Mouse (Mus musculus) gastrocnemius, adult 8-10 months (tissue): Measurements from ENCODE around the gene Gm21958. TPM values are rescaled to one million over a fixed set of nuclear protein-coding genes. Genes with fewer than 3 reads are reported as not detected.

Source experiments
- DNase-seq, 2 experiments: peaks; one replicate each; pipeline ENCODE4 v3.0.0; 2022; ENCODE audit warnings: low spot score in 2 of 2
- total RNA-seq, 4 experiments: library from RNA; stranded (reverse); gene quantifications; 2 replicates each; pipeline ENCODE4 v1.2.4; 2022

Gm21958 gene
- not detected for total RNA-seq

DNA sequence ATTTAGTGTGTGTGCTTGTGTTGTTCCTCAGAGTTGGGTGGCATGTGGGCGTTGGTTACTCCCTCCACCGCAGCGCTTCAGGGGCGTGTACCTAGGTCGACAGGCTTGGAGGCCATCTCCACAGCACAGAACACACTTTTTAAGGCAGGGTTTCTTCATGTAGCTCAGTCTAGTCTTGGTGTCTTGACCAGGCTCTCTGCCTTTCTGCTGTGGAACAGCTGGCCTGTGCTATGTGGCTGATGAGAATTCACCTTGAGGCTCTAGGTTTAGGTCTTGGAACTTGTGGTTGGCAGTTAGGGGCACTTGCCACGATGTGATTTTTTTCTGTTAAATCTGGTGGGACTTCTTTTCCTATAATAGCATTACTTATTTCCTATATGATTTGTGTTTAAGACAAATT is at the start of gene Gm21958:
Gm21958 (minus strand) TSS at position 101 of the 400 bp plus-strand sequence.
- DNase-seq: no peak

DNA sequence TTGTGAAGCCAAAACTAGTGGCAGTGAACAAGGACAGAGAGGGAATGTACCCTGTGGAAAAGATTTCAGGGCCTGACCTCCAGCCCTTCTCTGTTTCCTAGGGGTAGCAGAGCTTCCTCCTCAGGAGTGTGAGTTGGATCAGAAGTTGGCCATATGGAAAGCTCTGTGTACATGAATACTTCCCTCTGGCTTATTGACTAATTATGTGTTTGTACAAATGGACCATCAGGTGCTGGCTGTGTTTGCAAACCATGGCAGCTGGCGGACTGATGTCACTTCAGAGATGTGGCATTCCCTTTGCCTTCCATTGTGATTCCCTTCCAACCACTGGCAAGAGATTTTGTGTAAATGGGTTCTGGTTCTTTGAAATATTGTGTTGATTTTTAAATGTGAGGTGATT is 47.1 kb upstream of the Gm21958 start:
- no peak for DNase-seq

GRCm38 (mm10) chr3:54760321-54761115 is 46.4 kb upstream of the Gm21958 start:
- DNase-seq: no peak

DNA sequence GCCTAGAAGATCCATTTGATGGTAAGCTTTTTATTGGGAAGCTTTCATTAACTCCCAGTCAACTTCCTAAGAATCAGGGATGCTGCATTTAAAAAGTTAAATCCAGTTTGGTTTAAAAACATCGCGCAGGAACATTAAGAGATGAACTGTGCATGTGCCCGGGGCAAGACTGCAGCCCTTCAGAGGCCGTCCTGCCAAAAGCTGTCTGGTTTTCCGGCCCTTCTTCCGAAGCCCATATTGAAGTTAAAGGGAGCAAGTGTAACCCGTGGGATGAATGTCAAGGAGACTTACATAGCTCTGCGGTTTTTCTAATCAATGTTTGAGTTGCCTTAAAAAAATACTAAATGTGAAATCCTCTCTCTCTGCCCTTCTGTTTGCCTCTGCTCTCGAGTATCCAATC is 45.1 kb upstream of the Gm21958 start:
- DNase-seq: no peak

GRCm38 (mm10) chr3:54757446-54757845 is 43.3 kb upstream of the Gm21958 start:
- DNase-seq: no peak

DNA sequence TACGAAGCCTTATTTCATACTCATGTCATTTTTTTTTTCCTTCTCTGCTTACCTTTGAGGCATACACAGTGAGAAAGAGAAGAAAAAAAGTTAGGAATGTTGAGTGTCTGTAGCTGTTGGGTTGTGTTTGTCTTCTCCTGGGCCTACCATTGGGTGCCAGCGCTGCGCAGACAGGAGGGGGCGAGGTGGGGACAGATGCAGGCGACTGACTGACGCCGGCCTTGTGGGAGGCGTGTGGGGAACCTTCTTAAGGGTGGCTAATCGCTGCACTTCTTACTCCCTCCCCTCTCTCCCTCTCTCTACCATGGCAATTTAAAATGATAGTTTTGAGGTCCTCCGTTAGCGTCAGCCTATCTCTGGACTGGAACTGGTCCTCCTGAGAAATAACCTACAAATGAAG is 41.9 kb upstream of the Gm21958 start:
- DNase-seq: no peak

DNA sequence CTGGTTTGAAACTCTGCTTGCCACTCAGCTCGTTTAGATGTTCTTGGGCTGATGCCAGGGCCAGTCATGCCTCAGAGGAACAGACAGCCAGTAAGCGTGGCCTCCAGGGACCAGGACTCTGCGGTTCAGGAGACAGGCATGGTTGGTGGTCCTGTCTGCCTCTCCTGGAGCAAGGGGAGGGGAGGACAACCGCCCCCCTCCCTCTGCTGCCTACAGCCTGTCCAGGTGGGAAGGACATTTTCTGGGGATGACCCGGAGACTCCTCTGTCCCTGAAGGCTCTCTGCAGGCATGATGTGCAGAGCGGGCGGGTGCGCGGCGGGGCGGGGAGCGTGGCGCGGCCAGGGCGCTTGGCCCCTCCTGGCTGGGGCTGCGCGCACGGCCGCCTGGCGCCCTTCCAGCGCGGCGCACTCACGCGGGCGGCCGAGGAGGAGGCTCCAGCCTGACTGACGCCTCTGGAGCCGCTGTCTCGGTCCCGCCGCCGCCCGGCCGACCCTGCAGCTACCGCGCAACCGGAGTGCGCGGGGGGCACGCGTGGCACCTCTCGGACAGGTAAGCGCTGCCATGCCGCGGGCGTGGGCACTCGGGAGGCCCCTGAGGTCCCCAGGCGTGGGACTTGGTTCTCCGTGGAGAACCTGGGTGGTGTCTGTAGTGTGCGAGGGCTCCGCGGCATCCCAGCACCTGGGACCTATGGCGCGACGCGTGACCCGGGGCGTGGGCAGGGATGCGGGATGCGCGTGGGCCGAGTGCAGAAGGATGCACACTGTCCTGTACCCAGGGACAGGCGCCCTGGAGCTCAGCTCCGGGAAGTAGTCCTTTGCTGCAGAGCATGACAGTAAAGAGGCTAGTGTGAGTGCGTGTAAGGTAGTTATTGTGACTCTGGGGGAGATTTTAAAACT is 41.2 kb upstream of the Gm21958 start, which contains the start of gene Smad9:
Smad9 (plus strand) TSS at position 438 of the 897 bp plus-strand sequence.
- DNase-seq: peak; percentile 20 to 36

DNA sequence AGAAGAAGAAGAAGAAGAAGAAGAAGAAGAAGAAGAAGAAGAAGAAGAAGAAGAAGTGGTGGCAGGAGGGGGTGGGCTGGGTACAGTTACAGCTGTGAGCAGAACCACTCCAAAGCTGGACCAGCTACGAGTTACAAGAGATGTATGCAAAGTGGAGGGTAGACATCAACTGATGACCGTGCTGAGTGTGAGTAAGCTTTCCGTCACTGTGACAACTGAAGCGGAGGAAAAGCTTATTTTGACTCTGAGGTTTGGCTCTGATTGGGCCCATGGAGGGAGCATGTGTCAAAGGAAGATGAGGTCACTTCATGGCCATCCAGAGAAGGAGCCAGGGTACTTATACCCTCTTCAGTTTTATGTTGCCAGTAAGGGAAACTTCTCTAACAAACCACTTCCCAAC is 39.3 kb upstream of the Gm21958 start:
- DNase-seq: no peak

DNA sequence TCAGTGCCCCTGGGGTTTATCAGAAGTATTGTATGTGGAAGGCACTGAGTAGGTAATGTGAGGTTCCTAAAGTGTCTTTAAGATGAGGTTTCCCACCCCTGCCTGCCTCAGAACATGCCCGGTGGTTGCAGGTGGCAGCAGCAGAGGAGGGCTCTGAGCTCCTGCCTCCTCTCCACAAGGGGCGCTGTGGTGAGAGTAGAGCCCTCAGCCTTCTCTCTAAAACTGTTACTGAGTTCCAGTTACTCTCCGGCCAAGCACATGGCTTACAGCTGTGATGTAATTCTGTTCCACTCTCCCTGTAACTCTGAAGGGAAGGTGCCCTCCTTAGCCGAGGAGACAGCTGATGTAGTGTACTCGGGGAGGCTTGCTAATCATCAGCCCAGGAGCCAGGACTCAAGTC is 31.6 kb upstream of the Gm21958 start:
- DNase-seq: no peak

GRCm38 (mm10) chr3:54741965-54742364 is 27.8 kb upstream of the Gm21958 start:
- no peak for DNase-seq

- no peak for DNase-seq
Measured at GRCm38 (mm10) chr3:54737317-54737716, 23.2 kb upstream of the Gm21958 start.

DNA sequence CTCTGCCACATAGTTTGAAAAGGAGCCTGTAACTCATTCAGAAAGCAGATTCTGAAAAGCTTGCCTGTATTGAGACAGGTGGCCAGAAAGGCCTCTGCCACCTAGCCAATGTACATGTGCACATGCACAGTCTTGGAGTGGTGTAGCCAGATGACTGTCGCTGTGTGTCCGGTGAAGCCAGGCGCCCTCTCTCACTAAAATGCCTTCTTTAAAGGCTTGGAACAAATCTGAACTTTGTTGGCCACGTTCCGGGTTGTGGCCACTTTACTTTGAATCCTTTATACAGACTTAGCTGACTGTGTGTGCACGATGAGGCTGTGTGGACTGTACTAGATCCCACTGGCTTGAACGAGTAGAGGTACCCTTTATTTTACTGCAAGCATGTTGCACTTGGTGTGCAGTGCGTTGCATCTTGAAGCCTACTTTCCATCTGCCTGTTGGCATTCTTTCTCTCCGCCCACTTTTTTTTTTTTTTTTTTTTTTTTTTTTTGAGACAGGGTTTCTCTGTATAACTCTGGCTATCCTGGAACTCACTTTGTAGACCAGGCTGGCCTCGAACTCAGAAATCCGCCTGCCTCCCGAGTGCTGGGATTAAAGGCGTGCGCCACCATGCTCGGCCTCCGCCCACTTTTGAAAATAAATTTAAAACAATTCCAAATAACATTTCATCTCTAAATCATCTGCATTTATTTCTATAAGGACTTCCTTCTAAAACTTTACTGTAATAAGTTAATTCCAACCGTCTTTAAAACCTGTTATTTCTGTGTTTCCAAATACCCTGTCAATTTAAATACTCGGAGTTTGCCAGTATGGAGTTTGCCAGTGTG is 22.2 kb upstream of the Gm21958 start:
- no peak for DNase-seq

GRCm38 (mm10) chr3:54735247-54736046 is 21.3 kb upstream of the Gm21958 start, which contains the start of the genes Exosc8 and Alg5:
TSS of gene Exosc8 (minus strand) at chr3:54735393.
TSS of gene Alg5 (plus strand) at chr3:54735539.
- DNase-seq: peak; percentile 82 to 83

- DNase-seq: peak; percentile 68 to 80
Measured at GRCm38 (mm10) chr3:54734411-54735246, 20.5 kb upstream of the Gm21958 start.

GRCm38 (mm10) chr3:54732371-54732770 is 18.2 kb upstream of the Gm21958 start:
- DNase-seq: no peak

DNA sequence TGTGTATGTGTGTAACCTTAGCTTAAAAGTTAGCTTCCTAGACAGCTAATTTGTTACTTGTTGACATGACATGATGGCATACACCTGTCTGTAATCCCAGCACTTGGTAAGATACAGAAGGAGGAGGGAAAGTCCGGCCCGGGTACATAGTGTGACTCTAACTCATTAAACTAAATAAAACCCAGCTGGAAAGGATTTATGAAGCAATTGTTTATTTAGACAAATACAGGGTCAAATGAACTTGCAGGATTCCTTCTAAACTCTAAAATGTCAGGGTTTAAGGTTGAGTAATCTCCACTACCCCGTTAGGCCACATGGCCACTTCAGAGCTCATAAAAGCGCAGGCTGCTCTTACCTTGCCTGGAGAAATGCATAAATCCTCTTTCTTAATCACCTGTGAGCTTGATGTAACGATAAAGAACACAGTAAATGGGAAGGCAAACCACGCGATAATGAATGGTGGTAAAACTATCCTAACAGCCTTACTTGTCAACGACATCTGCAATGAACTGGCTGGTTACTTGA is 17.5 kb upstream of the Gm21958 start:
- no peak for DNase-seq

DNA sequence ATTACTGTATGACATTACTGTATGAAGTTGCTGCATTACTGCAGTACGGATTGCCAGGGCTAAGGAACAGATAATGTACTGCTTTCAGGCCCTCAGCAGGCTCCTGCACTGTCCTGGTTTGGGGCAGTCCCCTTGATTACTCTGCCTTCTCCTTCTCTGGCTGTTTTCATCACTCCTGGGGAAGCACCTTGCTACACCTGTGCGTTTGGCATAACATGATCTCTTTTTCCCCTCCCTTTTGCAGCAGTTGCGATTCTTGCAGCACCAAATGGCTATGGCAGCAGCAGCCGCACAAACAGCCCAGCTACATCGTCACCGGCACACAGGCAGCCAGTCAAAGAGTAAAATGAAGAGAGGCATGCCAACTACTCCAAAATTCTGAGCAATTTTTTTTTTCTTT is 13.9 kb upstream of the Gm21958 start:
- no peak for DNase-seq

DNA sequence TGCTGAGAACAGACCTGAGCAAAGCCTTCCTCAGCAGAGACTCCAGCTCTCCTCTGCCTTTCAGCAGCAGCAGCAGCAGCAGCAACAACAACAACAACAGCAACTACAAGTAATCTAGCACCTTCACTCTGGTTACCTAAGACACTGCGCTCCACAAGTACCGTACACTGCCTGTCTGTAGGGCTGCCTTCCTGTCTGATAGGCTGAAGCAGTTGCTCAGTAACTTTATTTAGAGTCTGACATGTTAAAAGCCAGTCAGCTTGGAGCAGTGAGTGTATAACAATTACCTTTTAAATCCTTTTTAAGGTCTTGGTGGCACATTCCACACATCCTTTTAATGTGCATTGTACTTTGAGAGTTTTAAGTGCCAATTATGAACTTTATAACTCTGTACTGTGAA is 13.4 kb upstream of the Gm21958 start:
- DNase-seq: no peak

DNA sequence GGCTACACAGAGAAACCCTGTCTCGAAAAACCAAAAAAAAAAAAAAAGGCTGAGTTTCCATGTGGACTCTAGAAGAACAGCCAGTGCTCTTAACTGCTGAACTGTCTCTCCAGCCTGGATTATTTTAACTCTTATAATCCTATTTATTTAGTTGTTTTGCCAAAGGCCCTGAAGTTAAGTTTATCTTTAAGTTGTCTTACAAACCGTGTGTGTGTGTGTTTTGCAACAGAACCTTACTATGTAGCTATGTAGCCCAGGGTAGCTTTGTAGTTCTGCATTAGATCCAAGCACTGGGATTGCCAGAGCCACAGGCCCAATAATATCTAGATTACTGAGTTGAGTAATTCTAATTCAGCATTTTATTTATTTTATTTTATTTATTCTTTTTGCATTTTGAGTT is 11.2 kb upstream of the Gm21958 start:
- no peak for DNase-seq
